Mouse (Mus musculus): ENCODE measurements around the gene Ush1c.

Gene Ush1c

GRCm38 (mm10) chr7:46235948-46236347 is 2.4 kb downstream of the Ush1c start:
- Histone ChIP-seq H3K36me3 (ENCODE audit: control insufficient read depth, insufficient read depth, low read length, poor library complexity, severe bottlenecking) (no peaks in the 10 kb centered on the region), H3K27me3 (ENCODE audit: control insufficient read depth, insufficient read depth, low read length, poor library complexity, severe bottlenecking) (no peaks in the 10 kb centered on the region)
- DNase-seq (ENCODE audit: low read depth, low spot score): no peak

GRCm38 (mm10) chr7:46226936-46227335 is 11.4 kb downstream of the Ush1c start:
- DNase-seq (ENCODE audit: low read depth, low spot score): no peak
- Histone ChIP-seq H3K36me3 (ENCODE audit: control insufficient read depth, insufficient read depth, low read length, poor library complexity, severe bottlenecking) (no peaks in the 10 kb centered on the region), H3K27me3 (ENCODE audit: control insufficient read depth, insufficient read depth, low read length, poor library complexity, severe bottlenecking) (no peaks in the 10 kb centered on the region)

GRCm38 (mm10) chr7:46226253-46226652 is 12.1 kb downstream of the Ush1c start:
- H3K27me3 ChIP-seq (ENCODE audit: control insufficient read depth, insufficient read depth, low read length, poor library complexity, severe bottlenecking): no peaks in the 10 kb centered on the region
- H3K36me3 ChIP-seq (ENCODE audit: control insufficient read depth, insufficient read depth, low read length, poor library complexity, severe bottlenecking): no peaks in the 10 kb centered on the region
- peak; percentile 47 for DNase-seq (ENCODE audit: low read depth, low spot score)

GRCm38 (mm10) chr7:46220591-46221129 is 17.6 kb downstream of the Ush1c start:
- DNase-seq (ENCODE audit: low read depth, low spot score): no peak
- no peaks in the 10 kb centered on the region for H3K36me3 ChIP-seq (ENCODE audit: control insufficient read depth, insufficient read depth, low read length, poor library complexity, severe bottlenecking)

GRCm38 (mm10) chr7:46218415-46218814 is 19.9 kb downstream of the Ush1c start:
- H3K36me3 ChIP-seq (ENCODE audit: control insufficient read depth, insufficient read depth, low read length, poor library complexity, severe bottlenecking): no peaks in the 10 kb centered on the region
- DNase-seq (ENCODE audit: low read depth, low spot score): peak; percentile 3
- H3K27me3 ChIP-seq (ENCODE audit: control insufficient read depth, insufficient read depth, low read length, poor library complexity, severe bottlenecking): no peaks in the 10 kb centered on the region

More at GRCm38 (mm10) chr7:46220591-46221129, 17.6 kb downstream of the Ush1c start:
- no peaks in the 10 kb centered on the region for H3K27me3 ChIP-seq (ENCODE audit: control insufficient read depth, insufficient read depth, low read length, poor library complexity, severe bottlenecking)

GRCm38 (mm10) chr7:46216481-46216880 is 21.8 kb downstream of the Ush1c start:
- DNase-seq (ENCODE audit: low read depth, low spot score): no peak
- Histone ChIP-seq H3K36me3 (ENCODE audit: control insufficient read depth, insufficient read depth, low read length, poor library complexity, severe bottlenecking) (no peaks in the 10 kb centered on the region), H3K27me3 (ENCODE audit: control insufficient read depth, insufficient read depth, low read length, poor library complexity, severe bottlenecking) (no peaks in the 10 kb centered on the region)

GRCm38 (mm10) chr7:46210276-46210675 is 28.0 kb downstream of the Ush1c start:
- no peak for DNase-seq (ENCODE audit: low read depth, low spot score)
- H3K27me3 ChIP-seq (ENCODE audit: control insufficient read depth, insufficient read depth, low read length, poor library complexity, severe bottlenecking): no peaks in the 10 kb centered on the region

GRCm38 (mm10) chr7:46208131-46208530 is 30.2 kb downstream of the Ush1c start:
- DNase-seq (ENCODE audit: low read depth, low spot score): no peak
- Histone ChIP-seq H3K36me3 (ENCODE audit: control insufficient read depth, insufficient read depth, low read length, poor library complexity, severe bottlenecking) (no peaks in the 10 kb centered on the region), H3K27me3 (ENCODE audit: control insufficient read depth, insufficient read depth, low read length, poor library complexity, severe bottlenecking) (no peaks in the 10 kb centered on the region)

More at GRCm38 (mm10) chr7:46210276-46210675, 28.0 kb downstream of the Ush1c start:
- no peaks in the 10 kb centered on the region for H3K36me3 ChIP-seq (ENCODE audit: control insufficient read depth, insufficient read depth, low read length, poor library complexity, severe bottlenecking)

GRCm38 (mm10) chr7:46204775-46205174 is 33.5 kb downstream of the Ush1c start:
- no peaks in the 10 kb centered on the region for H3K27me3 ChIP-seq (ENCODE audit: control insufficient read depth, insufficient read depth, low read length, poor library complexity, severe bottlenecking)
- no peaks in the 10 kb centered on the region for H3K36me3 ChIP-seq (ENCODE audit: control insufficient read depth, insufficient read depth, low read length, poor library complexity, severe bottlenecking)
- no peak for DNase-seq (ENCODE audit: low read depth, low spot score)

GRCm38 (mm10) chr7:46204046-46204471 is 34.2 kb downstream of the Ush1c start:
- peak; percentile 24 for DNase-seq (ENCODE audit: low read depth, low spot score)
- H3K27me3 ChIP-seq (ENCODE audit: control insufficient read depth, insufficient read depth, low read length, poor library complexity, severe bottlenecking): no peaks in the 10 kb centered on the region

GRCm38 (mm10) chr7:46201649-46202048 is 36.7 kb downstream of the Ush1c start:
- Histone ChIP-seq H3K27me3 (ENCODE audit: control insufficient read depth, insufficient read depth, low read length, poor library complexity, severe bottlenecking) (no peaks in the 10 kb centered on the region), H3K36me3 (ENCODE audit: control insufficient read depth, insufficient read depth, low read length, poor library complexity, severe bottlenecking) (no peaks in the 10 kb centered on the region)
- DNase-seq (ENCODE audit: low read depth, low spot score): no peak

More at GRCm38 (mm10) chr7:46204046-46204471, 34.2 kb downstream of the Ush1c start:
- H3K36me3 ChIP-seq (ENCODE audit: control insufficient read depth, insufficient read depth, low read length, poor library complexity, severe bottlenecking): no peaks in the 10 kb centered on the region

GRCm38 (mm10) chr7:46200021-46200420 is 38.3 kb downstream of the Ush1c start:
- Histone ChIP-seq H3K27me3 (ENCODE audit: control insufficient read depth, insufficient read depth, low read length, poor library complexity, severe bottlenecking) (no peaks in the 10 kb centered on the region), H3K36me3 (ENCODE audit: control insufficient read depth, insufficient read depth, low read length, poor library complexity, severe bottlenecking) (no peaks in the 10 kb centered on the region)
- no peak for DNase-seq (ENCODE audit: low read depth, low spot score)

- no peak for DNase-seq (ENCODE audit: low read depth, low spot score)
- H3K36me3 ChIP-seq (ENCODE audit: control insufficient read depth, insufficient read depth, low read length, poor library complexity, severe bottlenecking): no peaks in the 10 kb centered on the region
Measured at GRCm38 (mm10) chr7:46195356-46195755, 42.9 kb downstream of the Ush1c start.

GRCm38 (mm10) chr7:46184232-46184631 is 54.1 kb downstream of the Ush1c start:
- DNase-seq (ENCODE audit: low read depth, low spot score): no peak
- no peaks in the 10 kb centered on the region for H3K36me3 ChIP-seq (ENCODE audit: control insufficient read depth, insufficient read depth, low read length, poor library complexity, severe bottlenecking)

More at GRCm38 (mm10) chr7:46195356-46195755, 42.9 kb downstream of the Ush1c start:
- H3K27me3 ChIP-seq (ENCODE audit: control insufficient read depth, insufficient read depth, low read length, poor library complexity, severe bottlenecking): no peaks in the 10 kb centered on the region

GRCm38 (mm10) chr7:46181590-46181989 is 56.7 kb downstream of the Ush1c start:
- DNase-seq (ENCODE audit: low read depth, low spot score): peak; percentile 69
- H3K36me3 ChIP-seq (ENCODE audit: control insufficient read depth, insufficient read depth, low read length, poor library complexity, severe bottlenecking): no peaks in the 10 kb centered on the region
- H3K27me3 ChIP-seq (ENCODE audit: control insufficient read depth, insufficient read depth, low read length, poor library complexity, severe bottlenecking): no peaks in the 10 kb centered on the region

More at GRCm38 (mm10) chr7:46184232-46184631, 54.1 kb downstream of the Ush1c start:
- H3K27me3 ChIP-seq (ENCODE audit: control insufficient read depth, insufficient read depth, low read length, poor library complexity, severe bottlenecking): no peaks in the 10 kb centered on the region

Data from splenic B cell, adult 2 months (primary cell).